Mouse (Mus musculus): Measurements from ENCODE around the gene Susd1. TPM values are rescaled to one million over a fixed set of nuclear protein-coding genes. Genes with fewer than 3 reads are reported as not detected.
A peak's percentile ranks its signal among the peaks of the same experiment; 100 is the strongest.

Susd1 gene
- total and polyA plus RNA-seq, 3 experiments: 1.6 to 6.1 (median 4.1) TPM

DNA sequence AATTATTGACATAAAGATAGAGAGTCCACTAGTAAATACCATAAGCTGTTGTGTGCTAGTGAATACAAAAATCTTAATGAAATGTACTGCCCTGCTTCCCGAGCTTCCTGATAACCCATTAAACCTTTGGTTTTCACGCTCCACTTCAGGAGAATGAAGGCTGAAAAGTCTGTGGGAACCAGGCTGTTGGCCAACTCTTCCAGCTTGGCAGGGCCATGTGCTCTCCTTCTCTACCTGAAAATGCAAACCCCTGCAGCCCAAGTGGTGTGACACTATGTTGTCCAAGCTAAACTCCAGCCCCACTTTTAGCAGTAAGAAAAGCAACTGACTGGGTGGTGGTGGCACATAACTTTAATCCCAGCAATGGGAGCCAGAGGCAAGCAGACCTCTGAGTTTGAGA lies 162.5 kb downstream of the Susd1 start:
- TF ChIP-seq MAFK (IDR thresholded peaks at IDR 0.05; ENCODE audit: insufficient replicate concordance, low read length) (no peak), MAX (IDR thresholded peaks at IDR 0.05; ENCODE audit: low read length) (0 out of 2 replicates have a peak, but pooled peaks have one; percentile 3)
- Histone ChIP-seq H3K4me2 (ENCODE audit: insufficient read depth, low read depth, poor library complexity, severe bottlenecking) (no peak overlapping the region), H3K4me1 (ENCODE audit: control insufficient read depth in 1 of 2, insufficient read depth in 2 of 2) (peaks cover 10 to 39% of the 10 kb centered on the region in 2 experiments), H3K9me3 (replicated peaks; ENCODE audit: low read length) (no peaks in the 10 kb centered on the region), H3K79me2 (replicated peaks; ENCODE audit: control insufficient read depth, extremely low read depth, insufficient read depth, poor library complexity, severe bottlenecking) (no peaks in the 10 kb centered on the region), H3K36me3 (replicated peaks in 1 of 2; ENCODE audit: control insufficient read depth in 1 of 2, insufficient read depth in 1 of 2, low read length in 1 of 2) (no peaks in the 10 kb centered on the region), H3K9ac (ENCODE audit: insufficient read depth, low read depth) (no peak overlapping the region), H3K4me3 (replicated peaks in 1 of 3; ENCODE audit: low read depth in 2 of 3, low read length in 2 of 3, poor library complexity in 1 of 3) (no peak overlapping the region), H3K27ac (ENCODE audit: insufficient read depth, low read depth) (no peak overlapping the region), H3K27me3 (replicated peaks) (no peaks in the 10 kb centered on the region)
- dilution Hi-C loops (cut with MboI; ENCODE audit: extremely low pct_ligation_motif_present, extremely low pct_unique_long_range_greater_than_20kb, low sequenced_read_pairs): no loop called here
- DNase-seq (ENCODE audit: extremely low read depth): no peak
- in situ Hi-C loops (cut with MboI; ENCODE audit: low pct_ligation_motif_present, low pct_unique_long_range_greater_than_20kb, low sequenced_read_pairs): no loop called here

DNA sequence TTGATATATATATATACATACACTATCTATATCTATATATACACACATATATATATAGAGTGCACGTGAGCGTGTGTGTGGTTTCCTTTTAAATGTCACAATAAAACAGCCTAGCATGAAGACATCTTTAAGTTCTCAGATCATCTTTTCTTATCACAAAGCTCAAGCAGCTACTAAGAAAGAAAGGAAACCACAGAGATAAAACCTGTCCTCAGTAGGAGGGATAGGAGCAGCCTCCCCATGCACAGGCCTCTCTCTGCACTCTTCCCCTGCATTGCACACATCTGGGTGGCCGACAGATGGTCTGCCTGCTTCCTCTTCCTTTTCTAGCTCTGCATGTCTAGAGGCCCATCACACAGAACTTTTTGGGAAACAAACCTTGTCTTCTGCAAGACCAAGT lies 162.9 kb downstream of the Susd1 start:
- H3K4me1 ChIP-seq (ENCODE audit: control insufficient read depth in 1 of 2, insufficient read depth in 2 of 2): peaks cover 10 to 36% of the 10 kb centered on the region in 2 experiments
- peak; percentile 57 for DNase-seq (ENCODE audit: extremely low read depth)
- no peaks in the 10 kb centered on the region for H3K36me3 ChIP-seq (replicated peaks in 1 of 2; ENCODE audit: control insufficient read depth in 1 of 2, insufficient read depth in 1 of 2, low read length in 1 of 2)
- no peak overlapping the region for H3K9ac ChIP-seq (ENCODE audit: insufficient read depth, low read depth)
- H3K4me3 ChIP-seq (replicated peaks in 1 of 3; ENCODE audit: low read depth in 2 of 3, low read length in 2 of 3, poor library complexity in 1 of 3): no peak overlapping the region
- no peak overlapping the region for H3K27ac ChIP-seq (ENCODE audit: insufficient read depth, low read depth)
- no peaks in the 10 kb centered on the region for H3K27me3 ChIP-seq (replicated peaks)
- no peak overlapping the region for H3K4me2 ChIP-seq (ENCODE audit: insufficient read depth, low read depth, poor library complexity, severe bottlenecking)
- TF ChIP-seq JUN (IDR thresholded peaks at IDR 0.05; ENCODE audit: insufficient read depth, low read depth, low read length): no peak
- TF ChIP-seq EP300 (IDR thresholded peaks at IDR 0.05; ENCODE audit: low read length): peak; percentile 54; the same call in 1 of the 2 replicates
- 0 out of 2 replicates have a peak, but pooled peaks have one; percentile 11 for TF ChIP-seq IRF4 (IDR thresholded peaks at IDR 0.05; ENCODE audit: low read depth, low read length)
- no peak for TF ChIP-seq ZKSCAN1 (IDR thresholded peaks at IDR 0.05; ENCODE audit: borderline replicate concordance, low read depth, low read length)
- TF ChIP-seq ELF1 (IDR thresholded peaks at IDR 0.05; ENCODE audit: low read depth, low read length): peak; percentile 35
- peak; percentile 60; the same call in 1 of the 2 replicates for TF ChIP-seq TCF12 (IDR thresholded peaks at IDR 0.05; ENCODE audit: low read depth, low read length)
- no peak for TF ChIP-seq ZNF384 (IDR thresholded peaks at IDR 0.05; ENCODE audit: low read depth, low read length)
- peak; percentile 46 for TF ChIP-seq BHLHE40 (IDR thresholded peaks at IDR 0.05; ENCODE audit: low read depth, low read length)
- peak; percentile 47; the same call in 1 of the 2 replicates for TF ChIP-seq MEF2A (IDR thresholded peaks at IDR 0.05; ENCODE audit: borderline replicate concordance, low read depth, low read length)
- no peak for TF ChIP-seq MYC (IDR thresholded peaks at IDR 0.05; ENCODE audit: low read depth, low read length)
- no peak for TF ChIP-seq ZC3H11A (IDR thresholded peaks at IDR 0.05; ENCODE audit: low read depth, low read length)
- TF ChIP-seq TBP (conservative IDR thresholded peaks at IDR 0.05; ENCODE audit: low read depth, low read length): 0 out of 2 replicates have a peak, but pooled peaks have one; percentile 15
- TF ChIP-seq HCFC1 (IDR thresholded peaks at IDR 0.05; ENCODE audit: low read depth, low read length): no peak
- TF ChIP-seq ETS1 (conservative IDR thresholded peaks at IDR 0.05; ENCODE audit: low read depth, low read length): peak; percentile 49
- no peaks in the 10 kb centered on the region for H3K79me2 ChIP-seq (replicated peaks; ENCODE audit: control insufficient read depth, extremely low read depth, insufficient read depth, poor library complexity, severe bottlenecking)
- dilution Hi-C loops (cut with MboI; ENCODE audit: extremely low pct_ligation_motif_present, extremely low pct_unique_long_range_greater_than_20kb, low sequenced_read_pairs): no loop called here
- no peaks in the 10 kb centered on the region for H3K9me3 ChIP-seq (replicated peaks; ENCODE audit: low read length)
- in situ Hi-C loops (cut with MboI; ENCODE audit: low pct_ligation_motif_present, low pct_unique_long_range_greater_than_20kb, low sequenced_read_pairs): no loop called here
